Mouse (Mus musculus): ENCODE data around the gene Faap20.

- TF ChIP-seq POLR2A (IDR thresholded peaks at IDR 0.05; ENCODE audit: borderline replicate concordance, low read depth, low read length) (no peak), CTCF (IDR thresholded peaks at IDR 0.05; ENCODE audit: low read depth, low read length) (no peak)
Measured at GRCm38 (mm10) chr4:155283001-155283503, 33.5 kb downstream of the Faap20 start.

Data from bone marrow macrophage, adult 2 months (primary cell).